Mouse (Mus musculus) CH12.LX (cell line): ENCODE measurements at regions not wholly inside any gene's neighbourhood (a gene's known extent, or its start where the extent isn't known, plus 50 kb on each side); places are given as distances from the start of the nearest gene placed in this dataset.
A peak's percentile ranks its signal among the peaks of the same experiment; 100 is the strongest.

ENCODE experiments used
- DNase-seq: peaks from one replicate; pipeline ENCODE4 v3.0.0-alpha.2; 2013; ENCODE audit errors: extremely low read depth
- H3K27ac ChIP-seq: 2 replicates; pipeline ENCODE4 v1.5.1; 2012; ENCODE audit warnings: low read depth, mild to moderate bottlenecking, control low read depth, moderate library complexity; ENCODE audit not compliant: insufficient read depth
- H3K27me3 ChIP-seq: replicated peaks from 2 replicates; pipeline ENCODE3; 2012; ENCODE audit warnings: inconsistent platforms
- H3K36me3 ChIP-seq, 2 experiments: replicated peaks in 1 of 2; 2 replicates each; pipeline versions ENCODE3 to v1.6.1; 2012; ENCODE audit warnings: inconsistent platforms in 1 of 2, low read length in 1 of 2, mild to moderate bottlenecking in 1 of 2, mixed read lengths in 1 of 2, moderate library complexity in 1 of 2; ENCODE audit not compliant: control insufficient read depth in 1 of 2, insufficient read depth in 1 of 2
- H3K4me1 ChIP-seq, 2 experiments: 2 replicates each; pipeline ENCODE4 v1.6.1; 2012; ENCODE audit warnings: inconsistent platforms in 1 of 2, moderate library complexity in 1 of 2; ENCODE audit not compliant: insufficient read depth in 2 of 2, control insufficient read depth in 1 of 2
- H3K4me2 ChIP-seq: 2 replicates; pipeline ENCODE4 v1.6.1; 2012; ENCODE audit warnings: low read depth, mild to moderate bottlenecking, control low read depth; ENCODE audit not compliant: poor library complexity, insufficient read depth, severe bottlenecking
- H3K4me3 ChIP-seq, 3 experiments: fragments of 150-350 bp in 1 of 3; sonication (generic) in 1 of 3; replicated peaks in 1 of 3; 2 replicates each; pipeline versions ENCODE3 to v1.5.1; 2011 to 2012; ENCODE audit warnings: low read depth in 2 of 3, low read length in 2 of 3, mild to moderate bottlenecking in 2 of 3, moderate library complexity in 2 of 3, control low read depth in 1 of 3, improper control_type of control experiment in 1 of 3, inconsistent platforms in 1 of 3, mixed read lengths in 1 of 3; ENCODE audit not compliant: poor library complexity in 1 of 3
- H3K79me2 ChIP-seq: replicated peaks from 2 replicates; pipeline ENCODE4 v1.6.1; 2012; ENCODE audit warnings: mild to moderate bottlenecking, moderate library complexity; ENCODE audit not compliant: control insufficient read depth, poor library complexity, insufficient read depth, severe bottlenecking; ENCODE audit errors: extremely low read depth
- H3K9ac ChIP-seq: 2 replicates; pipeline ENCODE4 v1.6.1; 2012; ENCODE audit warnings: low read depth, mild to moderate bottlenecking, control low read depth, moderate library complexity; ENCODE audit not compliant: insufficient read depth
- H3K9me3 ChIP-seq: replicated peaks from 2 replicates; pipeline ENCODE3; 2012; ENCODE audit warnings: low read length, inconsistent platforms, mixed read lengths
- BHLHE40 ChIP-seq: IDR thresholded peaks from 2 replicates; pipeline ENCODE4 v1.6.1; 2011; ENCODE audit warnings: mild to moderate bottlenecking, low read depth, low read length, improper control_type of control experiment
- CHD1 ChIP-seq: IDR thresholded peaks from 2 replicates; pipeline ENCODE4 v1.6.1; 2012; ENCODE audit warnings: low read depth, low read length, improper control_type of control experiment, inconsistent platforms
- CHD2 ChIP-seq: IDR thresholded peaks from 2 replicates; pipeline ENCODE4 v1.6.1; 2011; ENCODE audit warnings: low read length, improper control_type of control experiment
- CTCF ChIP-seq, 2 experiments: IDR thresholded peaks in 1 of 2; conservative IDR thresholded peaks in 1 of 2; 2 replicates each; pipeline ENCODE4 v1.5.1; 2011 to 2012; ENCODE audit warnings: low read depth in 2 of 2, low read length in 2 of 2, improper control_type of control experiment in 1 of 2, inconsistent platforms in 1 of 2, mild to moderate bottlenecking in 1 of 2, moderate library complexity in 1 of 2
- ELF1 ChIP-seq: IDR thresholded peaks from 2 replicates; pipeline ENCODE4 v1.6.1; 2014; ENCODE audit warnings: low read depth, mild to moderate bottlenecking, inconsistent platforms, low read length, improper control_type of control experiment
- EP300 ChIP-seq: IDR thresholded peaks from 2 replicates; pipeline ENCODE4 v1.6.1; 2011; ENCODE audit warnings: low read length, improper control_type of control experiment
- ETS1 ChIP-seq: conservative IDR thresholded peaks from 2 replicates; pipeline ENCODE4 v1.6.1; 2012; ENCODE audit warnings: low read depth, mild to moderate bottlenecking, inconsistent platforms, low read length, improper control_type of control experiment, moderate library complexity
- HCFC1 ChIP-seq: IDR thresholded peaks from 2 replicates; pipeline ENCODE4 v1.6.1; 2012; ENCODE audit warnings: low read depth, mild to moderate bottlenecking, inconsistent platforms, low read length, improper control_type of control experiment
- IRF4 ChIP-seq: IDR thresholded peaks from 2 replicates; pipeline ENCODE4 v1.6.1; 2014; ENCODE audit warnings: low read depth, mild to moderate bottlenecking, inconsistent platforms, low read length, improper control_type of control experiment
- JUN ChIP-seq: IDR thresholded peaks from 2 replicates; pipeline ENCODE4 v1.6.1; 2011; ENCODE audit warnings: low read depth, mild to moderate bottlenecking, low read length, improper control_type of control experiment, moderate library complexity; ENCODE audit not compliant: insufficient read depth
- KAT2A ChIP-seq: IDR thresholded peaks from 2 replicates; pipeline ENCODE4 v1.6.1; 2012; ENCODE audit warnings: low read length, improper control_type of control experiment, inconsistent platforms; ENCODE audit not compliant: insufficient replicate concordance
- MAFK ChIP-seq: IDR thresholded peaks from 2 replicates; pipeline ENCODE4 v1.6.1; 2011; ENCODE audit warnings: low read length, improper control_type of control experiment; ENCODE audit not compliant: insufficient replicate concordance
- MAZ ChIP-seq: IDR thresholded peaks from 2 replicates; pipeline ENCODE4 v1.6.1; 2012; ENCODE audit warnings: low read depth, mild to moderate bottlenecking, inconsistent platforms, low read length, improper control_type of control experiment, moderate library complexity
- MEF2A ChIP-seq: IDR thresholded peaks from 2 replicates; pipeline ENCODE4 v1.6.1; 2014; ENCODE audit warnings: low read depth, mild to moderate bottlenecking, inconsistent platforms, low read length, improper control_type of control experiment, borderline replicate concordance
- MXI1 ChIP-seq: IDR thresholded peaks from 2 replicates; pipeline ENCODE4 v1.6.1; 2011; ENCODE audit warnings: mild to moderate bottlenecking, low read depth, low read length, improper control_type of control experiment
- MYC ChIP-seq: IDR thresholded peaks from 2 replicates; pipeline ENCODE4 v1.6.1; 2011; ENCODE audit warnings: low read depth, mild to moderate bottlenecking, improper control_type of control experiment, low read length
- NRF1 ChIP-seq: IDR thresholded peaks from 2 replicates; pipeline ENCODE4 v1.6.1; 2014; ENCODE audit warnings: low read depth, mild to moderate bottlenecking, inconsistent platforms, low read length, improper control_type of control experiment, moderate library complexity
- PAX5 ChIP-seq: IDR thresholded peaks from 2 replicates; pipeline ENCODE4 v1.6.1; 2012; ENCODE audit warnings: low read length, inconsistent platforms, mixed read lengths
- POLR2AphosphoS2 ChIP-seq: IDR thresholded peaks from 2 replicates; pipeline ENCODE4 v1.6.1; 2011; ENCODE audit warnings: low read depth, low read length, improper control_type of control experiment
- RCOR1 ChIP-seq: conservative IDR thresholded peaks from 2 replicates; pipeline ENCODE4 v1.6.1; 2012; ENCODE audit warnings: low read depth, mild to moderate bottlenecking, inconsistent platforms, low read length, improper control_type of control experiment
- SIN3A ChIP-seq: IDR thresholded peaks from 2 replicates; pipeline ENCODE4 v1.6.1; 2012; ENCODE audit warnings: low read length, improper control_type of control experiment, inconsistent platforms
- SMC3 ChIP-seq: IDR thresholded peaks from 2 replicates; pipeline ENCODE4 v1.6.1; 2011; ENCODE audit warnings: low read depth, low read length, improper control_type of control experiment
- TCF12 ChIP-seq: IDR thresholded peaks from 2 replicates; pipeline ENCODE4 v1.6.1; 2014; ENCODE audit warnings: low read depth, mild to moderate bottlenecking, inconsistent platforms, low read length, improper control_type of control experiment
- UBTF ChIP-seq: IDR thresholded peaks from 2 replicates; pipeline ENCODE4 v1.6.1; 2012; ENCODE audit warnings: low read depth, mild to moderate bottlenecking, inconsistent platforms, low read length, improper control_type of control experiment, moderate library complexity
- ZNF384 ChIP-seq: IDR thresholded peaks from 2 replicates; pipeline ENCODE4 v1.6.1; 2012; ENCODE audit warnings: low read depth, low read length, improper control_type of control experiment, inconsistent platforms
- dilution Hi-C: fragments of 300-500 bp; cut with MboI; formaldehyde crosslinking; loops from 2 replicates; pipeline ENCODE4 v1.14.3; 2020; ENCODE audit warnings: low sequenced_read_pairs; ENCODE audit not compliant: extremely low pct_unique_long_range_greater_than_20kb, extremely low pct_ligation_motif_present
- in situ Hi-C: fragments of 300-500 bp; cut with MboI; formaldehyde crosslinking; loops from 3 replicates; pipeline ENCODE4 v1.14.3; 2019; ENCODE audit warnings: low sequenced_read_pairs, low pct_ligation_motif_present, low pct_unique_long_range_greater_than_20kb, mixed read lengths

DNA sequence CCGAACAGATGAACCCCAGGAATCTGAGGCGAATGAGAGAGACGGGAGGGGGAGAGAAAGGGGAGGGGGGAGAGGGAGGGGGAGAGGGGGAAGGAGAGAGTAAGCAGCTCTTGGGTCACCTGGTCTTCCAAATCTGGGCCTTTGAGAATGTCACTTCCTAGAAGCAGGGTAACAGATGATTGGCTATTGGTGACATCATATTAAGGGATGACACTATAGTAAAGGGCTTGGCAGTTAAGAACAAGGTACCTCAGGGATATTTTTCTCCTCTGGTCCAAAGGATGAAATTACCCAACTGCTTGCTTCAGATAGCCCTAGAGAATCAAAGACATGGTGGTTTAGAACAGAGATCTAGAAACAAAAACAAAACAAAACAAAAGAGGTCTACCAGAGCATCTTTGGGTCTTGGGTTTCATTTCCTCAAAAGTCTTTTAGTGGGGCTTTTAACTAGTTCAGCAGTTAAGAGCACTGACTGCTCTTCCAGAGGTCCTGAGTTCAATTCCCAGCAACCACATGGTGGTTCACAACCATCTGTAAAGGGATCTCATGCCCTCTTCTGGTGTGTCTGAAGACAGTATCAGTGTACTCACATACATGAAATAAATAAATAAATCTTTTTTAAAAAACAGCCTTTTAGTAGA is 97.6 kb upstream of the Gnao1 start (continued):
- TF ChIP-seq KAT2A, result no peak
- no peak for TF ChIP-seq HCFC1
- TF ChIP-seq MEF2A, result no peak
- no peak for TF ChIP-seq MXI1
- peak; percentile 77 for TF ChIP-seq IRF4
- 0 out of 2 replicates have a peak, but pooled peaks have one; percentile 55 for TF ChIP-seq MYC
- no peak for TF ChIP-seq NRF1
- TF ChIP-seq ETS1, result no peak; the same call in 1 of the 2 replicates
- TF ChIP-seq UBTF, result no peak
- no peak for TF ChIP-seq CHD1
- TF ChIP-seq CTCF (conservative IDR thresholded peaks at IDR 0.05 in 1 of 2, IDR thresholded peaks at IDR 0.05 in 1 of 2; ENCODE audit: low read depth in 2 of 2, low read length in 2 of 2), result no peak
- no peak for TF ChIP-seq POLR2AphosphoS2

DNA sequence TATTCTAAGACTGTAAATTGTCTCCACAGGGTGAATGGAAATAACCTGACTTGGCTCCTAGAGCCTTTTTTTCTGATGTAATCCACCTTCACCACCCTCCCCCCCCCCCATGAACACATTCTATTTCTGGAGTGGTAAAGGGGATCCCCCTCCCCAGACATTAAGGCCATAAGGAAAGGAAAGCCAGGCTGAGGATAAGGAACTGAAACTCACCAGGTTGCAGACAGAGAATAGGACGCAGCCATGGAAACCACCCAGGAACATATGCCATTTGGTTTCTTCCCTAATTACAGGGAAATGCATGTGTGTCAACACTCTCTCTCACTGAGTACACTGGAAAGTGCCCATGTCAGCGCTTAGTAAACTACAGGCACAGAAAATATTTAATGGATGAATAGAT is 96.5 kb upstream of the Gnao1 start:
- H3K27ac ChIP-seq, result peak overlapping the region; percentile 86; the same call in 1 of the 2 replicates
- no peaks in the 10 kb centered on the region for H3K36me3 ChIP-seq
- TF ChIP-seq EP300 (peak; percentile 95), JUN (no peak), MAZ (peak; percentile 44; the same call in 1 of the 2 replicates), SMC3 (no peak), ETS1 (peak; percentile 93), PAX5 (no peak), TCF12 (peak; percentile 89), SIN3A (0 out of 2 replicates have a peak, but pooled peaks have one; percentile 36), MYC (peak; percentile 65), RCOR1 (peak; percentile 92), MAFK (peak; percentile 31; the same call in 1 of the 2 replicates), NRF1 (no peak), KAT2A (no peak), MEF2A (peak; percentile 99), IRF4 (peak; percentile 99), CHD2 (peak; percentile 87), ZNF384 (peak; percentile 60), ELF1 (peak; percentile 16; the same call in 1 of the 2 replicates), BHLHE40 (peak; percentile 59)
- peaks cover 13 to 52% of the 10 kb centered on the region in 2 experiments for H3K4me1 ChIP-seq
- H3K4me2 ChIP-seq, result peak overlapping the region; percentile 81
- peak overlapping the region; percentile 55 for H3K9ac ChIP-seq
- peak; percentile 96 for DNase-seq
- H3K27me3 ChIP-seq, result no peaks in the 10 kb centered on the region
- dilution Hi-C loops, result no loop called here
- no peak overlapping the region for H3K4me3 ChIP-seq
- no peaks in the 10 kb centered on the region for H3K79me2 ChIP-seq
- H3K9me3 ChIP-seq, result peaks cover 2% of the 10 kb centered on the region
- in situ Hi-C loops, result no loop called here
